9 mouse cellular contexts compared by ENCODE assay signal in the genomic region with DNA sequence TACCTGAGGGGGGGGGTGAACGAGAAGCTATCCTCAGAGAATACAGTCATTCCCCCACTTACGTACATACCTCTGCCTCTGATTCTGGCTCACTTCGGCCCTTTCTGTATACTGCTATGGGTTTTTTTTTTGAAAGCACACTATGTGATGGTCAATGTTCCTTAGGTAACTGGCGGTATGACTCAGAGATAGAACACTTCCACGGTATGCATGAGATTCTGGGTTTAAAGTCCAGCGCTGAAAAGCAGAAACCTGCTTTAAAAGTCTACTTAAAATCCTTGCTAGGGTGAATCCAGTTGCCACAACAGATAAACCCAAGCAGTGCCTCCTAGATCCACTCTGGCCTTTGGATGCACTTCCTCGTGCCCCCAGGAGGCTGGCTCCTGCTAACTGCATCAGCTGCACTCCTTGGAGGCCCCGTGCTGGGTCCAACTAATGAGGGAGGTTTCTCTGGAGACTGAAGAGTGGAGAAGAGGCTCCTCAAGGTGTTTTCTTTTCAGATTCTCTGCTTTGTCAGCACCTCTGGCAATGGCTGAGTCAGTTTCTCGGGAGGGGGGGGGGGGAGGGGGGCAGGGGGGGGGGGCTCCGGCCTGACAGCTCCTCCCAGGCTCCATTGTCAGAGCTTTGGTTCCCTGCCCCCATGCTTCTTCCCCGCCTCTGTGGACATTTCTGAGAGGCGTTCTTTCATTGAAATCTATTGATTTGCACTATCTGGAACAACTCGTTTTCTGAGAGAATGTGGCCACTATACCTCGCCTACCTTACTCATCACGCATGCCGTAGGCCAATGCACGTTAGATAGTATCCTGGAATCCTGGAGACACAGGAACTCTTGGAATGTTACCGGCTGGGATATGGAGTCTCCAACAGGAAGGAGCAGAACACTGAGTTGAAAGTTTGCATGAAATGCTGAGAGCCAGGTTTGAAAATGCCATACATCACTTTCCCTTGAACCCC. TPM values are rescaled to one million over a fixed set of nuclear protein-coding genes. Genes with fewer than 3 reads are reported as not detected.
DNase-seq lines count a peak whose midpoint lies in the region; ATAC-seq and TF ChIP-seq lines count a peak whose summit lies in the region.
"Had no signal": no experiment of that assay in that cellular context is flagged by ENCODE, and none has a peak within 500 bp of the region (broad histone marks: within the 10 kb centered on the region; RNA-seq: fewer than 3 reads in every experiment).

No protein-coding gene starts in this region.

- H3K4me2 ChIP-seq in forebrain, embryonic 12.5 days = peak overlapping the region; percentile 31
- no peak overlapping the region for H3K4me2 ChIP-seq in forebrain, embryonic 15.5 days (replicated peaks)
- H3K4me2 ChIP-seq in lung, embryonic 15.5 days = peak overlapping the region; percentile 2; the same call in 1 of the 2 replicates
- H3K4me2 ChIP-seq in lung, postnatal 0 days (replicated peaks; ENCODE audit: low read depth, low read length) = no peak overlapping the region
- peak overlapping the region; percentile 7; the same call in 1 of the 2 replicates for H3K4me2 ChIP-seq in intestine, embryonic 14.5 days (ENCODE audit: low read length)
- H3K4me2 ChIP-seq in stomach, embryonic 14.5 days (replicated peaks; ENCODE audit: low read depth, low read length) = peak overlapping the region; percentile 21

- intact Hi-C loops in left cerebral cortex, postnatal 4 days (cut with DNase I) = no loop called here

- no peaks in the 10 kb centered on the region for H3K36me3 ChIP-seq in forebrain, embryonic 12.5 days (replicated peaks)
- no peaks in the 10 kb centered on the region for H3K36me3 ChIP-seq in forebrain, embryonic 15.5 days
- no peaks in the 10 kb centered on the region for H3K36me3 ChIP-seq in lung, embryonic 15.5 days
- H3K36me3 ChIP-seq in lung, postnatal 0 days (ENCODE audit: insufficient read depth, low read length) = no peaks in the 10 kb centered on the region
- no peaks in the 10 kb centered on the region for H3K36me3 ChIP-seq in intestine, embryonic 14.5 days (ENCODE audit: control insufficient read depth, insufficient read depth, low read length)
- H3K36me3 ChIP-seq in stomach, embryonic 14.5 days (ENCODE audit: control insufficient read depth, insufficient read depth, low read length) = no peaks in the 10 kb centered on the region

- TF ChIP-seq EP300 in lung, postnatal 0 days (IDR thresholded peaks at IDR 0.05) = no peak

- H3K27me3 ChIP-seq in forebrain, embryonic 12.5 days = peaks cover 4% of the 10 kb centered on the region; the same call in 1 of the 2 replicates
- H3K27me3 ChIP-seq in forebrain, embryonic 15.5 days = no peaks in the 10 kb centered on the region
- no peaks in the 10 kb centered on the region for H3K27me3 ChIP-seq in lung, embryonic 15.5 days
- no peaks in the 10 kb centered on the region for H3K27me3 ChIP-seq in lung, postnatal 0 days (replicated peaks; ENCODE audit: insufficient read depth, low read length)
- H3K27me3 ChIP-seq in intestine, embryonic 14.5 days (replicated peaks; ENCODE audit: control insufficient read depth, insufficient read depth, low read length) = no peaks in the 10 kb centered on the region
- H3K27me3 ChIP-seq in stomach, embryonic 14.5 days (ENCODE audit: control insufficient read depth, insufficient read depth, low read length) = no peaks in the 10 kb centered on the region

- no peak overlapping the region for H3K27ac ChIP-seq in forebrain, embryonic 12.5 days
- H3K27ac ChIP-seq in forebrain, embryonic 15.5 days (replicated peaks) = no peak overlapping the region
- H3K27ac ChIP-seq in lung, embryonic 15.5 days = no peak overlapping the region
- no peak overlapping the region for H3K27ac ChIP-seq in lung, postnatal 0 days (ENCODE audit: low read length)
- no peak overlapping the region for H3K27ac ChIP-seq in intestine, embryonic 14.5 days (ENCODE audit: low read depth)
- no peak overlapping the region for H3K27ac ChIP-seq in stomach, embryonic 14.5 days (ENCODE audit: low read length)

- no peak overlapping the region for H3K9ac ChIP-seq in forebrain, embryonic 12.5 days
- no peak overlapping the region for H3K9ac ChIP-seq in forebrain, embryonic 15.5 days (replicated peaks)
- H3K9ac ChIP-seq in lung, embryonic 15.5 days = no peak overlapping the region
- no peak overlapping the region for H3K9ac ChIP-seq in lung, postnatal 0 days (replicated peaks; ENCODE audit: low read depth)
- H3K9ac ChIP-seq in intestine, embryonic 14.5 days (ENCODE audit: low read length) = no peak overlapping the region
- no peak overlapping the region for H3K9ac ChIP-seq in stomach, embryonic 14.5 days (replicated peaks; ENCODE audit: low read depth, low read length)
- H3K9ac ChIP-seq: forebrain, postnatal 0 days had no signal

- WGBS in forebrain, embryonic 12.5 days = 29% methylated on average over 17 of the region's 18 CpGs
- WGBS in forebrain, embryonic 15.5 days = 27% methylated on average over 16 of the region's 18 CpGs
- WGBS in lung, embryonic 15.5 days = 28% methylated on average over 18 of the region's 18 CpGs
- WGBS in lung, postnatal 0 days = 36% methylated on average over 17 of the region's 18 CpGs
- 33% methylated on average over 16 of the region's 18 CpGs for WGBS in intestine, embryonic 14.5 days
- WGBS in stomach, embryonic 14.5 days = 34% methylated on average over 16 of the region's 18 CpGs

- no peaks in the 10 kb centered on the region for H3K9me3 ChIP-seq in forebrain, embryonic 12.5 days
- H3K9me3 ChIP-seq in forebrain, embryonic 15.5 days = no peaks in the 10 kb centered on the region
- H3K9me3 ChIP-seq in lung, embryonic 15.5 days = no peaks in the 10 kb centered on the region
- H3K9me3 ChIP-seq in lung, postnatal 0 days (ENCODE audit: low read length) = no peaks in the 10 kb centered on the region
- H3K9me3 ChIP-seq in intestine, embryonic 14.5 days (ENCODE audit: control insufficient read depth, low read length) = no peaks in the 10 kb centered on the region
- no peaks in the 10 kb centered on the region for H3K9me3 ChIP-seq in stomach, embryonic 14.5 days (ENCODE audit: control insufficient read depth, low read depth, low read length)

- ATAC-seq in forebrain, embryonic 12.5 days (ENCODE audit: low FRiP score) = peak; percentile 9; the same call in 1 of the 2 replicates
- no peak for ATAC-seq in forebrain, embryonic 15.5 days (replicated peaks)
- ATAC-seq in lung, embryonic 15.5 days (ENCODE audit: borderline replicate concordance, extremely low read depth, low FRiP score, low TSS enrichment) = no peak
- no peak for ATAC-seq in lung, postnatal 0 days
- ATAC-seq in intestine, embryonic 14.5 days (replicated peaks; ENCODE audit: low FRiP score, low TSS enrichment, low read depth) = peak; percentile 37; the same call in 1 of the 2 replicates
- peak; percentile 39; the same call in 1 of the 2 replicates for ATAC-seq in stomach, embryonic 14.5 days (ENCODE audit: insufficient number of reproducible peaks, insufficient read depth, low FRiP score, low read depth)
- no peak for ATAC-seq in cerebellum, adult (ENCODE audit: insufficient number of reproducible peaks, low FRiP score, low TSS enrichment)
- ATAC-seq: forebrain, postnatal 0 days had no signal

- DNase-seq in lung, postnatal 0 days (ENCODE audit: low spot score) = no peak
- no peak for DNase-seq in intestine, embryonic 14.5 days (ENCODE audit: low spot score)
- no peak for DNase-seq in left cerebral cortex, postnatal 4 days
- DNase-seq: forebrain, postnatal 0 days had no signal

- no peak overlapping the region for H3K4me3 ChIP-seq in forebrain, embryonic 12.5 days (replicated peaks)
- H3K4me3 ChIP-seq in forebrain, embryonic 15.5 days = no peak overlapping the region
- H3K4me3 ChIP-seq in lung, embryonic 15.5 days = no peak overlapping the region
- H3K4me3 ChIP-seq in lung, postnatal 0 days (ENCODE audit: low read depth, low read length) = no peak overlapping the region
- H3K4me3 ChIP-seq in intestine, embryonic 14.5 days (ENCODE audit: low read depth, low read length) = 0 out of 2 replicates have a peak overlapping the region, but pooled peaks have one; percentile 1
- no peak overlapping the region for H3K4me3 ChIP-seq in stomach, embryonic 14.5 days (ENCODE audit: low read depth, low read length)

- peaks cover 10% of the 10 kb centered on the region for H3K4me1 ChIP-seq in forebrain, embryonic 12.5 days
- H3K4me1 ChIP-seq in forebrain, embryonic 15.5 days = peaks cover 6% of the 10 kb centered on the region
- H3K4me1 ChIP-seq in lung, embryonic 15.5 days = no peaks in the 10 kb centered on the region
- H3K4me1 ChIP-seq in lung, postnatal 0 days (ENCODE audit: insufficient read depth, low read depth, low read length) = 0 out of 2 replicates have a peak, but pooled peaks cover 2% of the 10 kb centered on the region
- H3K4me1 ChIP-seq in intestine, embryonic 14.5 days (replicated peaks; ENCODE audit: control insufficient read depth, insufficient read depth, low read length) = peaks cover 7% of the 10 kb centered on the region
- no peaks in the 10 kb centered on the region for H3K4me1 ChIP-seq in stomach, embryonic 14.5 days (ENCODE audit: control insufficient read depth, insufficient read depth, low read length)

- TF ChIP-seq CTCF in lung, postnatal 0 days (IDR thresholded peaks at IDR 0.05) = no peak

RNA-seq across cellular contexts. Expression of a gene that starts 8.1 kb away (rescaled TPM):
- polyA plus RNA-seq in forebrain, embryonic 12.5 days (2016; fragmentation: Nextera tagmentation; extraction: Ambion mirVana) = 33.4 and 36.2 TPM in 2 replicates
- 49.5 and 51.8 TPM in 2 replicates for polyA plus RNA-seq in forebrain, embryonic 15.5 days (2015; fragmentation: Nextera tagmentation; extraction: Ambion mirVana)
- 14.1 and 16.5 TPM in 2 replicates for polyA plus RNA-seq in lung, embryonic 15.5 days (2015; fragmentation: Nextera tagmentation; extraction: Ambion mirVana)
- 18.3 and 19.1 TPM in 2 replicates for polyA plus RNA-seq in lung, postnatal 0 days (2015; fragmentation: Nextera tagmentation; extraction: Ambion mirVana)
- 31.2 and 31.5 TPM in 2 replicates for polyA plus RNA-seq in intestine, embryonic 14.5 days (2014; fragmentation: Nextera tagmentation; extraction: Ambion mirVana)
- 33.8 and 37.8 TPM in 2 replicates for polyA plus RNA-seq in stomach, embryonic 14.5 days (2014; fragmentation: Nextera tagmentation; extraction: Ambion mirVana)
- total RNA-seq in left cerebral cortex, postnatal 4 days (2021) = 100 to 1,000 TPM; 174 to 179 TPM

Comparison
In these comparisons a context has a peak if more than half of its experiments do, and no peak if none do; other contexts are left out.
1. ATAC-seq: peak in forebrain, embryonic 12.5 days (single experiment), intestine, embryonic 14.5 days (single experiment) and stomach, embryonic 14.5 days (single experiment); none in forebrain, embryonic 15.5 days (single experiment), lung, embryonic 15.5 days (single experiment), lung, postnatal 0 days (single experiment) and cerebellum, adult (single experiment).
2. H3K4me2 ChIP-seq: peak in forebrain, embryonic 12.5 days (single experiment), lung, embryonic 15.5 days (single experiment), intestine, embryonic 14.5 days (single experiment) and stomach, embryonic 14.5 days (single experiment); none in forebrain, embryonic 15.5 days (single experiment) and lung, postnatal 0 days (single experiment).